Mouse (Mus musculus) CD4-positive naive resting alpha-beta T cell, adult 76 days (primary cell): ENCODE measurements around the gene Olfr25. TPM values are rescaled to one million over a fixed set of nuclear protein-coding genes. Genes with fewer than 3 reads are reported as not detected.

Experiments
- total RNA-seq: library from RNA; stranded (reverse); gene quantifications from one replicate; pipeline ENCODE4 v1.2.4, GENCODE M21; 2023

Gene Olfr25
- total RNA-seq: not detected

GRCm38 (mm10) chr9:38328760-38329159, at the start of gene Olfr25:
Gene Olfr25 (plus strand): TSS chr9:38329060.

GRCm38 (mm10) chr9:38290807-38291206, 38.1 kb upstream of the Olfr25 start, which contains the start of gene Olfr896-ps1:
Gene Olfr896-ps1 (plus strand): TSS chr9:38291107.

GRCm38 (mm10) chr9:38348111-38348510, 19.3 kb downstream of the Olfr25 start, which contains the start of gene Olfr898:
Gene Olfr898 (plus strand): TSS chr9:38348411.

DNA sequence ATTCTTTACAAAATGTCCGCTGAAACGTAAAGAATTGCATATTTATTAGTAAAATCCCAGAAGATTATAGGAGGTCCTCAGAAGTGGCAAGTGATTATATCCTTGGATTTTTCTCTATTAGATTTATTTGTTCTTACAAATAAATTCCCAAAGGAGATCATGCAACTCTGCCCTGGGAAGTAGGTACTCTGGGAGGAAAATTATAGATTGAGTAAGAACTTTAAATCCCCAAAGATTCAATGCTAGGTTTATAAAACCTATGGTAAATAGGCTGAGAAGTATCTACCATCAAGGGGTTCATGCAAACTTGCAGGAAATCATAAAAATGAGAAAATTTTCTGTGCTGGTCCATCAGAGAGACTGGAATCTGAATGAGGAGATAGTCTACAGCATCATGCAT, 37.7 kb downstream of the Olfr25 start, which contains the start of gene Olfr250:
Gene Olfr250, plus strand, starts transcription at position 301 of the 400 bp plus-strand sequence.

GRCm38 (mm10) chr9:38376786-38377185, 47.9 kb downstream of the Olfr25 start, which contains the start of gene Olfr251:
Gene Olfr251 (plus strand): TSS chr9:38377086.

Other genes starting within 250 kb of the Olfr25 start
- gene Olfr887, start 245.0 kb upstream of the Olfr25 start, total RNA-seq: not detected
- gene Olfr888, start 220.9 kb upstream of the Olfr25 start, total RNA-seq: not detected
- gene Olfr889, start 213.9 kb upstream of the Olfr25 start, total RNA-seq: not detected
- gene Olfr890, start 186.5 kb upstream of the Olfr25 start, total RNA-seq: not detected
- gene Olfr891, start 148.2 kb upstream of the Olfr25 start, total RNA-seq: not detected
- not detected for gene Olfr893, start 120.7 kb upstream of the Olfr25 start, total RNA-seq
- gene Olfr894, start 111.0 kb upstream of the Olfr25 start, total RNA-seq: not detected
- gene Olfr143, start 76.3 kb upstream of the Olfr25 start, total RNA-seq: not detected
- gene Olfr895, start 61.2 kb upstream of the Olfr25 start, total RNA-seq: not detected
- not detected for gene Olfr896-ps1, start 38.0 kb upstream of the Olfr25 start, total RNA-seq
- not detected for gene Olfr898, start 19.4 kb downstream of the Olfr25 start, total RNA-seq
- gene Olfr250, start 37.8 kb downstream of the Olfr25 start, total RNA-seq: not detected
- not detected for gene Olfr251, start 48.0 kb downstream of the Olfr25 start, total RNA-seq
- gene Olfr147, start 72.6 kb downstream of the Olfr25 start, total RNA-seq: not detected
- not detected for gene Olfr901, start 100.4 kb downstream of the Olfr25 start, total RNA-seq
- not detected for gene Olfr902, start 118.6 kb downstream of the Olfr25 start, total RNA-seq
- gene Olfr904, start 134.1 kb downstream of the Olfr25 start, total RNA-seq: not detected
- not detected for gene Olfr905, start 142.0 kb downstream of the Olfr25 start, total RNA-seq
- gene Olfr906, start 158.0 kb downstream of the Olfr25 start, total RNA-seq: not detected
- gene Olfr907, start 166.7 kb downstream of the Olfr25 start, total RNA-seq: not detected
- gene Olfr911-ps1, start 192.5 kb downstream of the Olfr25 start, total RNA-seq: not detected
- not detected for gene Olfr910, start 208.8 kb downstream of the Olfr25 start, total RNA-seq